Mouse (Mus musculus): ENCODE measurements around the gene Fes. TPM values are rescaled to one million over a fixed set of nuclear protein-coding genes. Genes with fewer than 3 reads are reported as not detected.
A peak's percentile ranks its signal among the peaks of the same experiment; 100 is the strongest.

Fes gene
- polyA plus RNA-seq, 1 experiment: 0.82 TPM

- Histone ChIP-seq H3K27me3 (ENCODE audit: control insufficient read depth, insufficient read depth, insufficient read length) (no peaks in the 10 kb centered on the region), H3K4me3 (ENCODE audit: insufficient read depth, poor library complexity, severe bottlenecking) (no peak overlapping the region), H3K36me3 (ENCODE audit: control insufficient read depth, insufficient read depth) (no peaks in the 10 kb centered on the region), H3ac (ENCODE audit: control insufficient read depth, insufficient read length, low read depth) (no peak overlapping the region), H3K79me3 (ENCODE audit: low read depth) (no peaks in the 10 kb centered on the region), H3K79me2 (ENCODE audit: control insufficient read depth, insufficient read depth) (no peaks in the 10 kb centered on the region)
- TF ChIP-seq MYOD1 (IDR thresholded peaks at IDR 0.05; ENCODE audit: control insufficient read depth, insufficient read length, low read depth): no peak
- no peak for TF ChIP-seq CTCF (IDR thresholded peaks at IDR 0.05; ENCODE audit: control insufficient read depth, insufficient read depth, insufficient read length)
- TF ChIP-seq MAX (IDR thresholded peaks at IDR 0.05): no peak
- TF ChIP-seq CEBPB (IDR thresholded peaks at IDR 0.05; ENCODE audit: low read depth): no peak
- no peak for TF ChIP-seq USF1 (IDR thresholded peaks at IDR 0.05; ENCODE audit: low read depth)
- no peak for TF ChIP-seq MYOG (IDR thresholded peaks at IDR 0.05; ENCODE audit: control insufficient read depth, extremely low read depth, insufficient read length)
- TF ChIP-seq FOSL1 (IDR thresholded peaks at IDR 0.05; ENCODE audit: insufficient read depth, low read length, poor library complexity, severe bottlenecking): no peak
These were observed 25.0 kb upstream of the Fes start for GRCm38 (mm10) chr7:80412781-80413180.

- TF ChIP-seq USF1 (IDR thresholded peaks at IDR 0.05; ENCODE audit: low read depth): peak; percentile 53
- TF ChIP-seq MYOD1 (IDR thresholded peaks at IDR 0.05; ENCODE audit: control insufficient read depth, insufficient read length, low read depth): no peak
- Histone ChIP-seq H3K79me2 (ENCODE audit: control insufficient read depth, insufficient read depth) (no peaks in the 10 kb centered on the region), H3K79me3 (ENCODE audit: low read depth) (no peaks in the 10 kb centered on the region), H3K4me3 (ENCODE audit: insufficient read depth, poor library complexity, severe bottlenecking) (no peak overlapping the region), H3ac (ENCODE audit: control insufficient read depth, insufficient read length, low read depth) (no peak overlapping the region), H3K36me3 (ENCODE audit: control insufficient read depth, insufficient read depth) (no peaks in the 10 kb centered on the region), H3K27me3 (ENCODE audit: control insufficient read depth, insufficient read depth, insufficient read length) (no peaks in the 10 kb centered on the region)
These were observed 24.5 kb upstream of the Fes start for GRCm38 (mm10) chr7:80412279-80412678.

- no peaks in the 10 kb centered on the region for H3K79me2 ChIP-seq (ENCODE audit: control insufficient read depth, insufficient read depth)
- TF ChIP-seq FOSL1 (IDR thresholded peaks at IDR 0.05; ENCODE audit: insufficient read depth, low read length, poor library complexity, severe bottlenecking) (no peak), MAX (IDR thresholded peaks at IDR 0.05) (no peak), CTCF (IDR thresholded peaks at IDR 0.05; ENCODE audit: control insufficient read depth, insufficient read depth, insufficient read length) (no peak), CEBPB (IDR thresholded peaks at IDR 0.05; ENCODE audit: low read depth) (no peak), MYOG (IDR thresholded peaks at IDR 0.05; ENCODE audit: control insufficient read depth, extremely low read depth, insufficient read length) (no peak), MYOD1 (IDR thresholded peaks at IDR 0.05; ENCODE audit: control insufficient read depth, insufficient read length, low read depth) (no peak), USF1 (IDR thresholded peaks at IDR 0.05; ENCODE audit: low read depth) (no peak)
- no peaks in the 10 kb centered on the region for H3K27me3 ChIP-seq (ENCODE audit: control insufficient read depth, insufficient read depth, insufficient read length)
- H3K4me3 ChIP-seq (ENCODE audit: insufficient read depth, poor library complexity, severe bottlenecking): no peak overlapping the region
- no peak overlapping the region for H3ac ChIP-seq (ENCODE audit: control insufficient read depth, insufficient read length, low read depth)
- no peaks in the 10 kb centered on the region for H3K36me3 ChIP-seq (ENCODE audit: control insufficient read depth, insufficient read depth)
- H3K79me3 ChIP-seq (ENCODE audit: low read depth): no peaks in the 10 kb centered on the region
These were observed 22.6 kb upstream of the Fes start for GRCm38 (mm10) chr7:80410380-80410779.

GRCm38 (mm10) chr7:80407712-80408111, 20.0 kb upstream of the Fes start:
- H3K36me3 ChIP-seq (ENCODE audit: control insufficient read depth, insufficient read depth): no peaks in the 10 kb centered on the region
- TF ChIP-seq MYOG (IDR thresholded peaks at IDR 0.05; ENCODE audit: control insufficient read depth, extremely low read depth, insufficient read length) (no peak), MYOD1 (IDR thresholded peaks at IDR 0.05; ENCODE audit: control insufficient read depth, insufficient read length, low read depth) (no peak), CTCF (IDR thresholded peaks at IDR 0.05; ENCODE audit: control insufficient read depth, insufficient read depth, insufficient read length) (no peak), MAX (IDR thresholded peaks at IDR 0.05) (no peak), USF1 (IDR thresholded peaks at IDR 0.05; ENCODE audit: low read depth) (no peak), CEBPB (IDR thresholded peaks at IDR 0.05; ENCODE audit: low read depth) (no peak), FOSL1 (IDR thresholded peaks at IDR 0.05; ENCODE audit: insufficient read depth, low read length, poor library complexity, severe bottlenecking) (no peak)
- no peak overlapping the region for H3ac ChIP-seq (ENCODE audit: control insufficient read depth, insufficient read length, low read depth)
- no peaks in the 10 kb centered on the region for H3K79me3 ChIP-seq (ENCODE audit: low read depth)
- no peak overlapping the region for H3K4me3 ChIP-seq (ENCODE audit: insufficient read depth, poor library complexity, severe bottlenecking)
- H3K27me3 ChIP-seq (ENCODE audit: control insufficient read depth, insufficient read depth, insufficient read length): no peaks in the 10 kb centered on the region
- peaks cover 6% of the 10 kb centered on the region for H3K79me2 ChIP-seq (ENCODE audit: control insufficient read depth, insufficient read depth)

GRCm38 (mm10) chr7:80406186-80406585, 18.4 kb upstream of the Fes start:
- no peaks in the 10 kb centered on the region for H3K27me3 ChIP-seq (ENCODE audit: control insufficient read depth, insufficient read depth, insufficient read length)
- H3K4me3 ChIP-seq (ENCODE audit: insufficient read depth, poor library complexity, severe bottlenecking): no peak overlapping the region
- no peak overlapping the region for H3ac ChIP-seq (ENCODE audit: control insufficient read depth, insufficient read length, low read depth)
- H3K79me2 ChIP-seq (ENCODE audit: control insufficient read depth, insufficient read depth): peaks cover 17% of the 10 kb centered on the region
- TF ChIP-seq FOSL1 (IDR thresholded peaks at IDR 0.05; ENCODE audit: insufficient read depth, low read length, poor library complexity, severe bottlenecking): no peak
- no peak for TF ChIP-seq MYOD1 (IDR thresholded peaks at IDR 0.05; ENCODE audit: control insufficient read depth, insufficient read length, low read depth)
- TF ChIP-seq CTCF (IDR thresholded peaks at IDR 0.05; ENCODE audit: control insufficient read depth, insufficient read depth, insufficient read length): no peak
- TF ChIP-seq MAX (IDR thresholded peaks at IDR 0.05): no peak
- no peak for TF ChIP-seq USF1 (IDR thresholded peaks at IDR 0.05; ENCODE audit: low read depth)
- no peak for TF ChIP-seq CEBPB (IDR thresholded peaks at IDR 0.05; ENCODE audit: low read depth)
- TF ChIP-seq MYOG (IDR thresholded peaks at IDR 0.05; ENCODE audit: control insufficient read depth, extremely low read depth, insufficient read length): no peak
- no peaks in the 10 kb centered on the region for H3K36me3 ChIP-seq (ENCODE audit: control insufficient read depth, insufficient read depth)
- peaks cover 3% of the 10 kb centered on the region for H3K79me3 ChIP-seq (ENCODE audit: low read depth)

GRCm38 (mm10) chr7:80405188-80405695, 17.5 kb upstream of the Fes start, which contains the start of gene Furin:
Gene Furin (minus strand): TSS chr7:80405436.
- Histone ChIP-seq H3K4me3 (ENCODE audit: insufficient read depth, poor library complexity, severe bottlenecking) (peak within 1 kb of the TSS; percentile 3), H3K79me2 (ENCODE audit: control insufficient read depth, insufficient read depth) (peaks cover 27% of the 10 kb centered on the region)

More at GRCm38 (mm10) chr7:80405188-80405695, 17.5 kb upstream of the Fes start, which contains the start of gene Furin:
- H3K79me3 ChIP-seq (ENCODE audit: low read depth): peaks cover 9% of the 10 kb centered on the region
- H3K36me3 ChIP-seq (ENCODE audit: control insufficient read depth, insufficient read depth): no peaks in the 10 kb centered on the region
- peak within 1 kb of the TSS; percentile 27 for H3ac ChIP-seq (ENCODE audit: control insufficient read depth, insufficient read length, low read depth)
- H3K27me3 ChIP-seq (ENCODE audit: control insufficient read depth, insufficient read depth, insufficient read length): no peaks in the 10 kb centered on the region
- no peak for TF ChIP-seq FOSL1 (IDR thresholded peaks at IDR 0.05; ENCODE audit: insufficient read depth, low read length, poor library complexity, severe bottlenecking)
- no peak for TF ChIP-seq CEBPB (IDR thresholded peaks at IDR 0.05; ENCODE audit: low read depth)
- TF ChIP-seq CTCF (IDR thresholded peaks at IDR 0.05; ENCODE audit: control insufficient read depth, insufficient read depth, insufficient read length): no peak
- TF ChIP-seq MYOD1 (IDR thresholded peaks at IDR 0.05; ENCODE audit: control insufficient read depth, insufficient read length, low read depth): no peak
- no peak for TF ChIP-seq MYOG (IDR thresholded peaks at IDR 0.05; ENCODE audit: control insufficient read depth, extremely low read depth, insufficient read length)
- TF ChIP-seq MAX (IDR thresholded peaks at IDR 0.05): no peak
- no peak for TF ChIP-seq USF1 (IDR thresholded peaks at IDR 0.05; ENCODE audit: low read depth)
